In the genomic region with DNA sequence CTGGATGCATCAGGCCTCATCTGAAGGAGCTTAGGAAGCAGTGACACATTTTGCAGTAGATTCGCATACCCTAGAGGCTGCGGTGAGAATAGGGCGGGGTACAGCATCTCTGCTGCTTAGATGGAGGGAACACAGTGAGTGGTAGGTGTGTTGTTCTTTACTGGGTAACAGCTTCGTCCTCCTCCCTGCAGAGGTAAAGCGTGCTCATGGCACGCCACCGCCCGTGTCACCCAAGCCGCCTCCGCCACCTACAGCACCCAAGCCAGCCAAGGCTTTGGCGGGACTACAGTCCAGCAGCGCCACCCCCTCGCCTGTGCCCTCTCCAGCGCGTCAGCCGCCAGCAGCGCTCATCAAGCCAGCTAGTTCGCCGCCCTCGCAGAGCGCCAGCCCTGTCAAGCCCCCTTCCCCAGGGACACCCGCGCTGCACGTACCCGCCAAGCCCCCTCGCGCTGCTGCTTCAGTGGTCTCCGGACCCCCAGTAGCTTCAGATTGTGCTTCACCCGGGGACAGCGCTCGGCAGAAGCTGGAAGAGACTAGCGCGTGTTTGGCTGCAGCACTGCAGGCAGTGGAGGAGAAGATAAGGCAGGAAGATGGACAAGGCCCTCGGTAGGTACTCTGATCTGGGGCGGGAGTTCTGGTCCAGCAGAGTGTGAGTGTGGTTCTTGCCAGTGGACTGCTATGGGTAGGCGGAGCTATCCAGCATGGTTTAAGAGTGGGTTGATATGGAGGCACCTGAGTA, we compare ENCODE assay signal across 8 mouse cellular contexts. TPM values are rescaled to one million over a fixed set of nuclear protein-coding genes. Genes with fewer than 3 reads are reported as not detected.
DNase-seq lines count a peak whose midpoint lies in the region; ATAC-seq lines count a peak whose summit lies in the region.

No protein-coding gene starts in this region.

- H3K4me3 ChIP-seq in hindbrain, embryonic 12.5 days = no peak overlapping the region
- peak overlapping the region; percentile 29 for H3K4me3 ChIP-seq in midbrain, embryonic 10.5 days

- WGBS in hindbrain, embryonic 12.5 days = 26% methylated on average over 32 of the region's 36 CpGs
- WGBS in midbrain, embryonic 10.5 days = 23% methylated on average over 36 of the region's 36 CpGs

- H3K36me3 ChIP-seq in hindbrain, embryonic 12.5 days = peaks cover 82% of the 10 kb centered on the region
- H3K36me3 ChIP-seq in midbrain, embryonic 10.5 days = peaks cover 97% of the 10 kb centered on the region

- H3K4me1 ChIP-seq in hindbrain, embryonic 12.5 days = peaks cover 12% of the 10 kb centered on the region
- H3K4me1 ChIP-seq in midbrain, embryonic 10.5 days = peaks cover 17% of the 10 kb centered on the region

- H3K4me2 ChIP-seq in hindbrain, embryonic 12.5 days (replicated peaks) = peak overlapping the region; percentile 17

- H3K27ac ChIP-seq in hindbrain, embryonic 12.5 days = no peak overlapping the region
- no peak overlapping the region for H3K27ac ChIP-seq in midbrain, embryonic 10.5 days (replicated peaks)

- H3K9ac ChIP-seq in hindbrain, embryonic 12.5 days = 0 out of 2 replicates have a peak overlapping the region, but pooled peaks have one; percentile 25

- ATAC-seq in hindbrain, embryonic 12.5 days (ENCODE audit: low FRiP score) = peak; percentile 23; the same call in 1 of the 2 replicates
- no peak for ATAC-seq in erythroid progenitor cell, adult 5-6 weeks (replicated peaks; ENCODE audit: low FRiP score, poor library complexity, severe bottlenecking)

- 0 out of 2 replicates have a peak, but pooled peaks cover 4% of the 10 kb centered on the region for H3K27me3 ChIP-seq in hindbrain, embryonic 12.5 days
- H3K27me3 ChIP-seq in midbrain, embryonic 10.5 days (ENCODE audit: low read depth, poor library complexity, severe bottlenecking) = peaks cover 14% of the 10 kb centered on the region; the same call in 1 of the 2 replicates

- DNase-seq in adrenal gland, adult 2 months = peak; percentile 64
- DNase-seq in adrenal gland, adult 8-10 months = no peak
- DNase-seq in retina, postnatal 1 day = peak; percentile 38
- no peak for DNase-seq in retina, embryonic 14.5 days (ENCODE audit: low spot score)
- no peak for DNase-seq in midbrain, embryonic 10.5 days (ENCODE audit: low spot score)
- DNase-seq in adipocyte (ENCODE audit: low spot score) = no peak

- H3K9me3 ChIP-seq in hindbrain, embryonic 12.5 days (replicated peaks) = no peaks in the 10 kb centered on the region
- H3K9me3 ChIP-seq in midbrain, embryonic 10.5 days (replicated peaks) = no peaks in the 10 kb centered on the region

RNA-seq across cellular contexts. Expression of gene Caskin1, which starts 18.1 kb away (rescaled TPM):
- 10 to 100 TPM; 19.4 to 28.7 TPM for total RNA-seq in adrenal gland, adult 2 months (2021)
- polyA plus RNA-seq in adrenal gland, adult 2 months (2012; rRNA removed) = 47.0 and 47.7 TPM in 2 replicates
- total RNA-seq in adrenal gland, adult 8-10 months (2022) = 10 to 100 TPM; 49.1 to 61.2 (median 53.8) TPM
- 24.2 and 25.0 TPM in 2 replicates for polyA plus RNA-seq in hindbrain, embryonic 12.5 days (2016; fragmentation: Nextera tagmentation; extraction: Ambion mirVana)
- polyA plus RNA-seq in midbrain, embryonic 10.5 days (2016; fragmentation: Nextera tagmentation; extraction: Ambion mirVana) = 6.7 and 8.5 TPM in 2 replicates
- not detected in 2 replicates for total RNA-seq in erythroid progenitor cell, adult 5-6 weeks (2015; ENCODE audit: low replicate concordance)
- total RNA-seq in erythroid progenitor cell, adult 5-6 weeks (2017; ENCODE audit: low replicate concordance) = not detected in 2 replicates

RNA-seq across cellular contexts. Expression of gene Traf7, which starts 21.2 kb away (rescaled TPM):
- total RNA-seq in adrenal gland, adult 2 months (2021) = 100 to 1,000 TPM in 1 of 2 experiments, 10 to 100 TPM in 1; 91.4 to 105 TPM
- 152 and 167 TPM in 2 replicates for polyA plus RNA-seq in adrenal gland, adult 2 months (2012; rRNA removed)
- total RNA-seq in adrenal gland, adult 8-10 months (2022) = 100 to 1,000 TPM in 3 of 4 experiments, 10 to 100 TPM in 1; 92.1 to 189 (median 132) TPM
- polyA plus RNA-seq in hindbrain, embryonic 12.5 days (2016; fragmentation: Nextera tagmentation; extraction: Ambion mirVana) = 86.5 and 87.0 TPM in 2 replicates
- polyA plus RNA-seq in midbrain, embryonic 10.5 days (2016; fragmentation: Nextera tagmentation; extraction: Ambion mirVana) = 106 and 110 TPM in 2 replicates
- 49.0 and 54.1 TPM in 2 replicates for total RNA-seq in erythroid progenitor cell, adult 5-6 weeks (2015; ENCODE audit: low replicate concordance)
- total RNA-seq in erythroid progenitor cell, adult 5-6 weeks (2017; ENCODE audit: low replicate concordance) = 73.9 and 83.1 TPM in 2 replicates

RNA-seq across cellular contexts. Expression of gene Rab26, which starts 27.5 kb away (rescaled TPM):
- 1 to 10 TPM in 1 of 2 experiments, under 1 TPM in 1; 0.98 to 1.8 TPM for total RNA-seq in adrenal gland, adult 2 months (2021)
- polyA plus RNA-seq in adrenal gland, adult 2 months (2012; rRNA removed) = 0.65 and 1.1 TPM in 2 replicates
- total RNA-seq in adrenal gland, adult 8-10 months (2022) = 1 to 10 TPM in 3 of 4 experiments, under 1 TPM in 1; 0.81 to 3.5 (median 2.4) TPM
- 2.1 and 2.8 TPM in 2 replicates for polyA plus RNA-seq in hindbrain, embryonic 12.5 days (2016; fragmentation: Nextera tagmentation; extraction: Ambion mirVana)
- polyA plus RNA-seq in midbrain, embryonic 10.5 days (2016; fragmentation: Nextera tagmentation; extraction: Ambion mirVana) = 2.1 and 2.9 TPM in 2 replicates
- 1.1 TPM in 1 of 2 replicates, not detected in the other for total RNA-seq in erythroid progenitor cell, adult 5-6 weeks (2015; ENCODE audit: low replicate concordance)
- total RNA-seq in erythroid progenitor cell, adult 5-6 weeks (2017; ENCODE audit: low replicate concordance) = not detected in 2 replicates

RNA-seq across cellular contexts. Expression of gene Mlst8, which starts 27.6 kb away (rescaled TPM):
- 10 to 100 TPM; 25.6 to 26.0 TPM for total RNA-seq in adrenal gland, adult 2 months (2021)
- 44.5 and 61.7 TPM in 2 replicates for polyA plus RNA-seq in adrenal gland, adult 2 months (2012; rRNA removed)
- total RNA-seq in adrenal gland, adult 8-10 months (2022) = 10 to 100 TPM; 24.3 to 37.6 (median 32.2) TPM
- polyA plus RNA-seq in hindbrain, embryonic 12.5 days (2016; fragmentation: Nextera tagmentation; extraction: Ambion mirVana) = 35.2 and 36.9 TPM in 2 replicates
- 40.2 and 40.9 TPM in 2 replicates for polyA plus RNA-seq in midbrain, embryonic 10.5 days (2016; fragmentation: Nextera tagmentation; extraction: Ambion mirVana)
- 6.5 and 27.7 TPM in 2 replicates for total RNA-seq in erythroid progenitor cell, adult 5-6 weeks (2015; ENCODE audit: low replicate concordance)
- total RNA-seq in erythroid progenitor cell, adult 5-6 weeks (2017; ENCODE audit: low replicate concordance) = 16.8 and 20.5 TPM in 2 replicates

RNA-seq across cellular contexts. Expression of gene Bricd5, which starts 32.8 kb away (rescaled TPM):
- under 1 TPM; 0.38 to 0.69 TPM for total RNA-seq in adrenal gland, adult 2 months (2021)
- 0.57 and 0.67 TPM in 2 replicates for polyA plus RNA-seq in adrenal gland, adult 2 months (2012; rRNA removed)
- under 1 TPM in 2 of 4 experiments, not detected in 2; 0.30 to 0.38 TPM for total RNA-seq in adrenal gland, adult 8-10 months (2022)
- polyA plus RNA-seq in hindbrain, embryonic 12.5 days (2016; fragmentation: Nextera tagmentation; extraction: Ambion mirVana) = 1.2 TPM in 1 of 2 replicates, not detected in the other
- 0.21 and 0.22 TPM in 2 replicates for polyA plus RNA-seq in midbrain, embryonic 10.5 days (2016; fragmentation: Nextera tagmentation; extraction: Ambion mirVana)
- total RNA-seq in erythroid progenitor cell, adult 5-6 weeks (2015; ENCODE audit: low replicate concordance) = not detected in 2 replicates
- total RNA-seq in erythroid progenitor cell, adult 5-6 weeks (2017; ENCODE audit: low replicate concordance) = 2.1 TPM in 1 of 2 replicates, not detected in the other

Comparison
In these comparisons a context has a peak if more than half of its experiments do, and no peak if none do; other contexts are left out.
1. DNase-seq: peak in adrenal gland, adult 2 months (single experiment) and retina, postnatal 1 day (single experiment); none in adrenal gland, adult 8-10 months (single experiment), retina, embryonic 14.5 days (single experiment), midbrain, embryonic 10.5 days (single experiment) and adipocyte (single experiment).
2. RNA of gene Caskin1, which starts 18.1 kb away (total RNA-seq): 49.1 to 61.2 TPM in adrenal gland, adult 8-10 months and 19.4 to 28.7 TPM in adrenal gland, adult 2 months; not detected in erythroid progenitor cell, adult 5-6 weeks; every median in the first group is over 10 times any median in the second.